Mouse (Mus musculus) spleen, postnatal 4 days (tissue): ENCODE data around the gene Ncmap.

ENCODE experiments used
- DNase-seq, 2 experiments: peaks; one replicate each; pipeline ENCODE4 v3.0.0; 2022; ENCODE audit warnings: low spot score in 2 of 2

Gene Ncmap

GRCm38 (mm10) chr4:135353066-135353793, 44.8 kb downstream of the Ncmap start, which contains the start of gene Srrm1:
Gene Srrm1 (minus strand): TSS chr4:135353321.
- DNase-seq = peak; percentile 99 to 100

GRCm38 (mm10) chr4:135352326-135353065, 45.5 kb downstream of the Ncmap start:
- peak in 1 of 2 experiments; percentile 55 for DNase-seq

- DNase-seq = no peak
These were observed 60.6 kb downstream of the Ncmap start for GRCm38 (mm10) chr4:135337376-135337942.

GRCm38 (mm10) chr4:135336023-135336357, 62.0 kb downstream of the Ncmap start:
- no peak for DNase-seq

GRCm38 (mm10) chr4:135335327-135336022, 62.6 kb downstream of the Ncmap start:
- no peak for DNase-seq

- no peak for DNase-seq
These were observed 71.6 kb downstream of the Ncmap start for GRCm38 (mm10) chr4:135326469-135326868.

- no peak for DNase-seq
These were observed 72.0 kb downstream of the Ncmap start for GRCm38 (mm10) chr4:135326046-135326445.

GRCm38 (mm10) chr4:135323021-135323420, 75.0 kb downstream of the Ncmap start:
- no peak for DNase-seq
